Comparison of ENCODE assay signal across 31 mouse cellular contexts in genomic region chr6:98726605-98727144, GRCm38 (mm10).
DNase-seq lines count a peak whose midpoint lies in the region; ATAC-seq and TF ChIP-seq lines count a peak whose summit lies in the region.
"Had no signal": no experiment of that assay in that cellular context is flagged by ENCODE, and none has a peak within 500 bp of the region (broad histone marks: within the 10 kb centered on the region; RNA-seq: fewer than 3 reads in every experiment).

No protein-coding gene starts in this region.

- peak; percentile 97 for ATAC-seq in granulocyte monocyte progenitor cell, adult 5-6 weeks (replicated peaks; ENCODE audit: poor library complexity, severe bottlenecking)
- ATAC-seq in intestine, postnatal 0 days: peak; percentile 77
- no peak for ATAC-seq in hindbrain, postnatal 0 days
- ATAC-seq: forebrain, embryonic 14.5 days; forebrain, postnatal 0 days; Patski had no signal

- no peak overlapping the region for H3K9ac ChIP-seq in intestine, postnatal 0 days (ENCODE audit: low read depth, low read length)
- H3K9ac ChIP-seq in hindbrain, postnatal 0 days (replicated peaks; ENCODE audit: low read length): no peak overlapping the region
- H3K9ac ChIP-seq: embryonic facial prominence, embryonic 13.5 days; forebrain, postnatal 0 days; heart, embryonic 13.5 days; hindbrain, embryonic 12.5 days; hindbrain, embryonic 15.5 days had no signal

- H3K27me3 ChIP-seq in intestine, postnatal 0 days (replicated peaks; ENCODE audit: control insufficient read depth, insufficient read depth, low read length): no peaks in the 10 kb centered on the region
- H3K27me3 ChIP-seq in hindbrain, postnatal 0 days (ENCODE audit: insufficient read depth, low read length): no peaks in the 10 kb centered on the region
- H3K27me3 ChIP-seq: CH12.LX; embryonic facial prominence, embryonic 13.5 days; heart, embryonic 13.5 days; hindbrain, embryonic 12.5 days; hindbrain, embryonic 15.5 days had no signal

- H3K36me3 ChIP-seq in intestine, postnatal 0 days (ENCODE audit: control insufficient read depth, insufficient read depth): no peaks in the 10 kb centered on the region
- H3K36me3 ChIP-seq in hindbrain, postnatal 0 days (ENCODE audit: insufficient read depth, low read length): no peaks in the 10 kb centered on the region
- H3K36me3 ChIP-seq: embryonic facial prominence, embryonic 10.5 days; embryonic facial prominence, embryonic 13.5 days; forebrain, embryonic 10.5 days; G1E; heart, embryonic 10.5 days; heart, embryonic 13.5 days; hindbrain, embryonic 12.5 days; hindbrain, embryonic 15.5 days had no signal

- DNase-seq in heart, adult 11 months: peak; percentile 24
- no peak for DNase-seq in heart, postnatal 25 days (ENCODE audit: low spot score)
- no peak for DNase-seq in left cerebral cortex, postnatal 4 days
- DNase-seq in hindbrain, postnatal 0 days (ENCODE audit: low spot score): no peak
- DNase-seq: adrenal gland, postnatal 10 days; adrenal gland, postnatal 36 days; B cell, adult 2 months; cerebellum, adult 18-20 months; cerebellum, adult 9-10 months; cerebellum, postnatal 25 days; embryo, embryonic 11 days; forebrain, postnatal 0 days; gastrocnemius, adult 2 months; gastrocnemius, postnatal 14 days; heart, postnatal 14 days; kidney, adult 11 months had no signal

- no peak for TF ChIP-seq CTCF in intestine, postnatal 0 days (IDR thresholded peaks at IDR 0.05; ENCODE audit: low read depth)
- TF ChIP-seq CTCF in hindbrain, postnatal 0 days (IDR thresholded peaks at IDR 0.05; ENCODE audit: low read depth): no peak

- no peak overlapping the region for H3K27ac ChIP-seq in intestine, postnatal 0 days (ENCODE audit: low read depth, low read length)
- no peak overlapping the region for H3K27ac ChIP-seq in hindbrain, postnatal 0 days
- H3K27ac ChIP-seq: embryonic facial prominence, embryonic 10.5 days; embryonic facial prominence, embryonic 13.5 days; forebrain, embryonic 10.5 days; gastrocnemius, adult 2 months; heart, adult 2 months; heart, embryonic 10.5 days; heart, embryonic 13.5 days; hindbrain, embryonic 12.5 days; hindbrain, embryonic 15.5 days had no signal

- H3K4me1 ChIP-seq in intestine, postnatal 0 days (replicated peaks; ENCODE audit: control insufficient read depth, insufficient read depth, low read length): no peaks in the 10 kb centered on the region
- H3K4me1 ChIP-seq in hindbrain, postnatal 0 days (ENCODE audit: insufficient read depth, low read length): no peaks in the 10 kb centered on the region
- H3K4me1 ChIP-seq: embryonic facial prominence, embryonic 10.5 days; embryonic facial prominence, embryonic 13.5 days; forebrain, embryonic 10.5 days; hindbrain, embryonic 12.5 days; hindbrain, embryonic 15.5 days had no signal

- WGBS in intestine, postnatal 0 days: 48% methylated on average over 5 of the region's 5 CpGs
- 87% methylated on average over 5 of the region's 5 CpGs for WGBS in hindbrain, postnatal 0 days

- no peak overlapping the region for H3K4me2 ChIP-seq in intestine, postnatal 0 days (replicated peaks; ENCODE audit: low read depth)
- H3K4me2 ChIP-seq in hindbrain, postnatal 0 days (ENCODE audit: low read depth, low read length): no peak overlapping the region
- H3K4me2 ChIP-seq: embryonic facial prominence, embryonic 13.5 days; heart, embryonic 13.5 days; hindbrain, embryonic 12.5 days; hindbrain, embryonic 15.5 days had no signal

- H3K4me3 ChIP-seq in intestine, postnatal 0 days (ENCODE audit: low read depth, low read length): no peak overlapping the region
- no peak overlapping the region for H3K4me3 ChIP-seq in hindbrain, postnatal 0 days (ENCODE audit: low read length)
- H3K4me3 ChIP-seq: embryonic facial prominence, embryonic 10.5 days; embryonic facial prominence, embryonic 13.5 days; erythroblast, embryonic 14.5 days; forebrain, embryonic 10.5 days; gastrocnemius, adult 2 months; heart, adult 2 months; heart, embryonic 10.5 days; heart, embryonic 13.5 days; hindbrain, embryonic 12.5 days; hindbrain, embryonic 15.5 days had no signal

- H3K9me3 ChIP-seq in intestine, postnatal 0 days (ENCODE audit: control insufficient read depth): no peaks in the 10 kb centered on the region
- no peaks in the 10 kb centered on the region for H3K9me3 ChIP-seq in hindbrain, postnatal 0 days (ENCODE audit: low read length)
- H3K9me3 ChIP-seq: embryonic facial prominence, embryonic 10.5 days; embryonic facial prominence, embryonic 13.5 days; forebrain, embryonic 10.5 days; heart, embryonic 10.5 days; heart, embryonic 13.5 days; hindbrain, embryonic 12.5 days; hindbrain, embryonic 15.5 days had no signal

- intact Hi-C loops in heart, postnatal 25 days (cut with DNase I): no loop called here
- intact Hi-C loops in left cerebral cortex, postnatal 4 days (cut with DNase I): no loop called here
